Mouse (Mus musculus) fat pad, adult 2 months (tissue): ENCODE data around the gene Inpp4b.

Source experiments
- DNase-seq: peaks from one replicate; pipeline ENCODE4 v3.0.0-alpha.2; 2011; ENCODE audit warnings: low read depth, low spot score; ENCODE audit errors: extremely low read depth

Gene Inpp4b

DNA sequence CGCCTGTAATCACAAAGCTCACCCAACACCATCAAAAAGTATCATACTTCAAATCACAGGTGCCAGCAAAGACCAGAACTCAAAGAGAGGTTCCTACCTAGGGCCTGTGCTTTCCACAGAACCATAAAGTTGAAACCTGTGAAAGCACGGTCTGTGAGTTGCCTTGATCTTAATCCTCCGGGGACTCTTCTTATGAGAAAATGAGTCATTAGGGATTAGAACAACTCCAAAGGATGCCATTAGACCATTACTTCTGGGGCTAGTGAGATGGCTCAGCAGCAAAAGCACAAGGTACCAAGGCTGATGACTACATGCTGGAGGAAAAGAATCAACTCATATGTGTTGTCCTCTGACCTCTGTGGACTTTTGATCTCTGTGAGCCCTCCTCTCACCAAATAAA is 121.4 kb downstream of the Inpp4b start:
- no peak for DNase-seq

DNA sequence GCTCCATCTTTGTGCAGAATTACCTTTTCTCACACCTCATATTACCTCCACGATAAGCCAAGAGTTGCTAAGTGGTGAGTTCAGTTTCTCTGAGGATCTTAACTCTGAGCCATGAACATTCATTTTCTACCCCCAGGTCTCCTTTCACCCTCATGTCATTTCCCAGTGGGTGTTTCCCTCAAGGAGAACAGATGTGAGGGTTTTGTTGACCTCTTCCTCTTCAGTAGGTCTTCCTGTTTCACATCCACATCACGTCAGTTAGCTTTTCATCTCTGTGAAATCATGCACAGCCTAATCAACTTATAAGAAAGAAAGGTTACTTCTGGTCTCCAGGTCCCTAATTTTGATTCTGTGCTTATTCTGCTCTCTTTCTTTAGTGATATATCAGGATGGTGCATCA is 124.4 kb downstream of the Inpp4b start:
- DNase-seq: no peak

DNA sequence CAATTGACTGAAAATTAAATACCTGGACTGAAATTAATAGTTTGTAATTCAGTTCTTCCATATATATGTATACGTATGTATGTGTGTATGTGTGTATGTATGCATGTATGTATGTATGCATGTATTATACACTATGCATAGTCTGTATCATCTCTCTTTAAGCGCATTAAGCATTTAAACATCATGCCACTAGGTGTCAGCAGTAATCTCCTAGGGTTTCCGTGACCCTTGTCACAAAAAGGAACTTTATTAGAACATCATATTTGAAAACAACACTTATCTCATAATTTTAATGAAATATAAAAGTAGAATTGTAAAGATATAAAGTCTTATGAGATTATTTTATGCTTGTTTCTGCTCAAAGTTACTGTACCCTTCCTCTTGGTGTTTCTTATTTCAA is 136.3 kb downstream of the Inpp4b start:
- DNase-seq: no peak

DNA sequence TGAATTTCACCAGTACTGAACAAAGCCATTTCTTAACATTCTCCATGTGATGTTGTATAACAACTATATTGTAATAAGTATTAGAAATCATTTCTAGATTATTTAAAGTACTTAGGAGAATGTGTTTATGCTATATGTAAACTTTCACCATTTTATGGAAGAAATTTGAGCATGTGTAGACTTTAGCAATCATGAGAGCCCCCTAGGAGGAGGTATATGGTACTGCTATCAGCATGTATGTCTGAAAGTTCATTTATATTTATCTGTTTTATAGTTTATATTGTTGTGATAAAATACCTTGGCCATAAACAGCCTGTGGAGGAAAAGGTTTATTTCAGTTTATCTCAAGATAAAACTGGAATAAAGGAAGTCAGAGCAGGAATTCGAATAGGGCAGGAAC is 141.5 kb downstream of the Inpp4b start:
- no peak for DNase-seq

DNA sequence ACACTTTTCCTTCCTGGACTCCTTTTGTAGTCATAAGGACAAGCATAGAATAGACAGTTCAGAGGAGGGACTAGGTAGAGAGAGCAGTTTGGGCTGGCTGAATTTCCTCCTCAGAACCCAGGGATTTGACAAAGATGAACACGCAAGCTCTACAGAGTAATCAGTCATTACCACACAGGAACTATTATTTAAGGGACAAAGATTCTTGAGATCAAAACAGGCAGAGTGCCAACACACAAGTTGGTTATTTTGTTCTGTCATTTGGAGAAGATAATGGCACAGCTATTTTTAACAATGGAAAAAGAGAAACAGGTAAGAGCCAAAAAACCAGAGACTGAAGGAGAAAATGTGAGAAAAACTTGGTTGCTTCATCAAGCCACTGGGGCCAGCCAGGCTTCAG is 143.3 kb downstream of the Inpp4b start:
- no peak for DNase-seq

DNA sequence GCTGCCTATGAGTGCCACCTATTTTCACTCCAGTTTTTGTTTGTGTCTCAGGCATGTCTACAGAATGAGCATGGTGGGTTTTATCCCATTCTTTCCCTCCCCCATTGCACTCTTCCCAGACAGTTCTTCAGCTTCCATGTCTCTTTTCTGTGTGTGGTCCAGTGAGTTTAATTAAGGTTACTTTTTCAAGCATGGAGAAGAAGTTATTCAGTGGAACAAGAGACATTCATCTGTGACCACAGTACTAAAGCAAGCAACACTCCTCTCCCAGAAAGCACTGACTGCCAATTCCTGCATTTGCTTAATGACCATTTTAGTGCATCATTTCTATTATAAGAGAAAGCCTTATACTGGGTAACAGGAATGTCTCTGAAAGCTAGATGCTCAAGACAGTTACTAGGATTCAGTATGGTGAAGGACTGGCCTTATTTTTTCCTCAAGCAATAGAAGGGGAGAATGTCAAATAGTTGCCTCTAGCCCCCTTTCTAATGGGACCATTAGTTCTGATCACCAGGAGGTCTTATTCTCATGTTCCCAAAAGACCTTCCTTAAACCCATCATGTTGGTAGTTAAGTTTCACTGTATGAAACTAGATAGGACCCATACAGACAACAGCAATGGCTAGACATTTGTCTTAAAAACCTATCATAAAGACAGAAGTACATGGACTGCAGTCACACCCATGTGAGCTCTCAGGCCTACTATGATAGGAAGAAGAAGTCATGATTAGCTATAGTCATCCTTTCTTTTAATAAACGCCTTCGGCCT is 147.7 kb downstream of the Inpp4b start:
- DNase-seq: no peak

DNA sequence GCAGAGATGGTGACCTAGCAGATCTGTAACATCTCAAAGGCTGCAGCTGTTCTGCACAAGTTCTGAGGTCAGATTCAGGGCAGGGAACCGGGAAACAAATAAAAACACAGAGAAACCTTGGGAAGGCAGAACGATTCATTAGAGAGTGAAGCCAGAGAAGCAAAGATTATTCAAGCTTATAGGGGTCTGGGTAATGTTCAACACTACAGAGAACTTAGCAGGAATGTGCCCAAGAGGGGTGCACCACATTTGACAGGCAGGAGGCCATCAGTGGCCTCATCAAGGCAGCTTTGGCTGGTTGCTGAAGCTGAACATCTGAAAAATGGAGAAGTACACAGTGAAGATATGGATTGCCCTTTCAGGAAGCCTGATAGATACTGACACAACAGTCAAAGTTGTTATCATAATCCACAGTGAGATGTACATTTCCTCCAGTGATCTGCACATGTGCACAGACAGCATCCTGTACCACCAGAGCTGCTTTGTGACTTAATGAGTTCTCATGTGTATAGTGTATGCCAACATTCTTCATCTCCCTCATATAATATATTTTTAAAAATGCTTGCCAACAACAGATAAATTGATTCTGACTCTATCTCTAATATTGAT is 148.8 kb downstream of the Inpp4b start:
- DNase-seq: no peak

DNA sequence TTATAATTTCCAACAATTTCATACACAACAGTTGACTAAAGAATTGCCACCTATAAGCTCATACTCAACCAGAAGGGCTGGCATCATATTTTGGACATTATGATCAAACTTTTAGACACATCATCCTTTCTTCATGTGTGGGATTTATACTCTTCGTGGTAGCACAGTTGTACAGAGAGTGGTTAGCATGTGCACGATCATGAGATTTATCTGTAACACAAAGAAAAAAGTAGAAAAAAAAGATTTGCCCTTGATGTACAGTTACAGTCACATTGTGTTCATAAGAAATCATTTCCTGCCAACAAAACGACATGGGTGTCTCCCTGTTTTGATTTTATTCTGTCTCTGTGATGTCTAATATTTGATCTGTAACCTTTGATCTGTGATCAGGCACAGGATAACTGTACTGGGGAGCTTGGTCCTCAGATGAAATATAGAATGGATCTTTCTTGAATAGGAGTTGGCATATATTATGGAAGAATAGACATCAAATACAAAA is 149.4 kb downstream of the Inpp4b start:
- no peak for DNase-seq

DNA sequence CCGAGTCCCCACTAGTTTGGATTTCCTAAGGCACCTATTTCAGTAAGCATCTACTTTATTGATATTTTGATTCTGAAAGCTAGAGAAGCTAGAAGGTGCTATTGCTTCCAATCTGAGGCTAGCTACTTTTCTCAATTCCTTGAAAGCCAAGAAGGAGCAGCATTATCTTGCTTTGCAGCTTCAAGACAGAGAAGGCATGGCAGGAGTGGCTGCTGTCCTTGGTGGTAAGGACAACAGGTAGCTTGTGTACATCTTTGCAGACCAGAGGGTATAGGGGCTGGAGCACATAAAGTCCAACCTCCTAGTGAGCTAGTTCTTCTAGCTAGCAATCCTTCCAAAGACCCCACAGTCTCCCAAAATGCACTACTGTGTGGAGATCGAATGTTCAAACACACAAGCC is 152.5 kb downstream of the Inpp4b start:
- no peak for DNase-seq

DNA sequence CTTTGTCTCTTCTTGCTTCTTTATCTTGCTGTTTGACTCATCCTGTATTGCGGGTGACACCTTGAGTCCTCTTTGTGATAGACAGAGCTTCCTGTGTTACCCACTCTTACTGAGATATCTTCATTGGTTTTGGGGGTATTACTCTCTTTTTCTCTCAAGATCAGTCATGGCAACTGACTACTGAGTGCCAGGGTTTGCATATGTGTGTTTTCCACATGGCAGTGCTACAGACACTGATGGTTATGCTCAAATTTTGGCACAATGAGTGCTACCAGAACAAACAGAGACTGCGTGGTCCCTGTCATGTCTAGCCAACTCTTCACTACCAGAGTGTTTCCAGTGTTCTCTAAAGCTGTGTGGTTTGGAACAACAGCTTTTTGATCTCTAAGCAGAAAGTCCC is 155.3 kb downstream of the Inpp4b start:
- DNase-seq: no peak

DNA sequence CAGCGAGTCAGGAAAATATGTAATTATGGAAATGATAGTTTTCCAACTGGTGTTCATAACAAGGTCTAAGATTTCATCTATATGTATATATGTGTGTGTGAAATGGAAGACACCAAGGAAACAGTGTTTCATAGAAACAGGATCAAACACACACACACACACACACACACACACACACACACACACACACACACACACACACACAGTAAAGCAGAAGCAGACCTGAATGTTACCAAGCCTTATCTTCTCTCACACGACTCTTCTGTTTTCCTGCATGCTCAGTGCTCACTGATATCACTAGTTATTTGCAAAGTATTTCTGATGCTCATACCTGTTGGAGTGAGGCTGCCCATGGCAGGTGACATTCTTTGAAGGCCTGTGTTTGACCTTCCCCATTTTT is 159.9 kb downstream of the Inpp4b start:
- no peak for DNase-seq

DNA sequence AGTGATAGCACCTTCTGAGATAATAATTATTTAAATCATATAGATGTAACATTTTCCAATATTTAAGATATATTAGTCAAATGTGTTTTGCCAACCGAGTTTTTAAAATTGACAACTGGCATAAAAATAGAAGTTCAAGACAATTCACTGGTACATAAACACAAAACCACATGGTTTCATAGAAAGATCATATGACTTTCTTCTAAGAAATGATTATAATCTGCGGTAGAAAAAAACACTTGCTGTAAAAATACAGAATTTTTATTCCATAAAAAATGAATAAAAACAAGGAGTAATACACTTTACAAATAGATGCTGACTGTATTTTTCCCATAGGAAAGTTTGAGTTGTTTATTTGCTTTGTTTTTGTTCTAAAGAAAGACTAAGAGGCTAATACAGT is 160.6 kb downstream of the Inpp4b start:
- DNase-seq: no peak

DNA sequence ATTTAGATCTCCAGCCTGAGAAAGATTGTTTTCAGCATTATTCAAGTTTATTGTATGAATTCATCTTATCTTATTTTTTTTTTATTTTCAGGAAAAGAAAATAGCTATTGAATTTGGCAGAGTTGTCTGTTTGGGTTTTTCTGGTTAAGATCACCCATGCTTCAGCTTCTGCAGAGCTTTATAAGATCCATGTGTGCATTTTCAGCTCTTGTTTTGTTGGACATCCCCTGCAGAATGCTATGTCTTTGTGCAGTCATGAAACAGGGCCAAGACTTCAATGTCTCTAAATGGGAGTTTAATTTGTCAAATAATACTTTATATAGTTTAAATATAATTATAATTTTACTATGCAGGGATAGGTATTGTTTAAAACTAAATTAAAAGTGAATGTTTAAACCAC is 170.5 kb downstream of the Inpp4b start:
- no peak for DNase-seq

DNA sequence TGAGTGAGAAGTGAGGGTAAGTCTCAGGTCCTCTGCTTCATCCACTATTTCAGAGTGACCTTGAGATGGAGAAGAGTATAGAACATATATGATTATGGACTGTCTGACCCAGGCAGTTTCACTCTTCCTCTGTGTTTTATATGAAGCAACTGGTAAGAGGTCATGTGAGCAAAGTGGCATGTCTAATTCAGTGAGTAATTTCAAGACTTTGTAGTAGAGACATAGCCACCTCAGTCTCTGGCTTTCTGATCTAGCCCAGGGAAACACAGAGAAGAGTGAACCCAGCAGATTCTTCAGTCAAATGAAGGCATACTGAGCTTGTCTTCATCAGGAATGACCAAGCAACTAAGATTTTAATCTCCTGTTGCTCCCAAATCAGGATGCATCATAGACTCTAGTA is 172.1 kb downstream of the Inpp4b start:
- DNase-seq: no peak

DNA sequence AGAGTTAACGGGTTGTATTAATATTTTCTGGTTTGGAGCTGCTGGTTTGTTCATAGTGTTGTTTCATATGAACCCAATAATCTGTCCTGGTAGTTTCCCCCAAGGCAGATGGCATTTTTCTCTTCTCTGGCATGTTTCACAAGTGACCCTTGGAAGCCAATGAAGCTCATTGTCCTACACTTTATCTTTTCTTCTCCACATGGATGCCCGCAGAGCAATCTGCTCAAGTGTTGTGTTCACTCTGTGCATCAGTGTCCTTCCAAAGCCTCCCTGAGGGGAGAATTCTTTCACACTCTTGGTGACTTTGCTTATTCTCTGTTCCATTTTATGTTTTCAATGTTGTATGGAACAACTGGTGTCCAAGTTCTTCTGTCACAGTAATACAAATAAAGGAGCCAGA is 179.7 kb downstream of the Inpp4b start:
- no peak for DNase-seq

DNA sequence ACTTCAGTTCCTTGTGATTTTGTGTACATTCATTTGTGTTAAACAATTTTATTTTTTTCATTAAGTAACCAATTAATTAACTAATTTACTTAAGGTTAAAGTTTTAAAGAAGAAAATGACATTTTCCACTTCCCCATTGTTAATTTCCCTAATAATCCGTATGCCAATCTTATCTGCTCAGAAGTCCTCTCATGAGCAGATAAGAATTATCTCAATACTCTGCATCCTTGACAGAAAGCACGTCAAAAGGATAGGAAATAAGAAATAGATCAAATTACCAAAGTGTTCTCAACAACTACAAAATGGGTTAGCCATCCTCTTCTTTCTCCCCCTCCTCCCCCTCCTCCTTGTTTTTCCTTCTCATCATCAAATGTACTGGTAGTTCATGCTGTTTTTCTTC is 182.2 kb downstream of the Inpp4b start:
- no peak for DNase-seq

DNA sequence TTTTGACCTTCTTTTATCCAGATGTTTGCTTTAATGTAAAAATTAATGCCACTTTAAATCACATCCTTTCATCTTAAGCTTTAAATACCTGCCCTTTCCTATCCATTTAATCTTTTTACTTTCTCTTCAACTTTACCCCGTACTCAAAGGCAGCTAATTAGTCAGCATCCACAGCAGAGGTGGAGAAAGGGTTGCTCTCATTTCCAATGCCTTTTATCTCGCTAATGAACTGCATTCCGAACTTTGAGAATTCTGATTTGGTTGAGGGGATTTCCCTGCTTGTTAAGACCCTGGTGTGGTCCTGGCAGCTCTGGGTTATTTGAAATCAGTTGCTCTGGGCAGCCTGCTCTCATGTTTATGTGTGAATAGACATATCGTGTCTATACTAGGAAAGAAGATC is 185.3 kb downstream of the Inpp4b start:
- DNase-seq: no peak

DNA sequence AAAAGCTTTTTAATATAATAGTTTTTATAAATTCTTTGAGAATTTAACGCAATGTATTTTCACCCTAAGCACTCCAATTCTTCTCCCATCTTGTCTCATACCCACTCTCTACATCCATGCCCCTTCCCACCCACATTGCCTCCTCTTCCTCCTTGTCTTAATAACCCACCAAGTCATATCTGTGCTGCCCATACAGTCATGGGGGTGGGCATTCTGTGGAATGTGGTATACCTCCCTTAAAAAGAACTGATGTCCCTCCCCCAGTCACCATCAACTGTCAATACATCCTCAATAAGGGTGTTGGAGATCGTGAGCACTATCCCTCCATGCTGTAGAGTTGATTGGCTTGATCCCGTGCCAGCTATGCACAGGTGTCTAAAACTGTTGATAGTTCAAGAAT is 196.0 kb downstream of the Inpp4b start:
- DNase-seq: no peak

DNA sequence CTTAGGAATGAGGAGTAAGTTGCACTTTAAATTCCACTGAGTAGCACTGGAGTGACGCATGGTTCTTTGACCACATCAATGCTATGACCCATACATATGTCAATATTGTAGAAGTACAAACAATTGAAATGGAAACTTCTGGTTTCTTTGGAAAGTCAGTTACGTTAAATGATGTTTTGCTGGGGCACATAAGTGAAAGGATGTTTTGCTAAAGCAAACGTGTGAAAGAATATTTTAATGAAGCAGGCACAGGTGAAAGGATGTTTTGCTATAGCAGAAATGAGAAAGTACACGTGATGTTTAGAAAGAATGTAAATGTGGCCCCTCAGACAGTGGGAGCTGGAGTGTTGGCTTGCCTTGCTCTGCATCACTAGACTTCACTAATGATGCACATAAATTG is 216.2 kb downstream of the Inpp4b start:
- no peak for DNase-seq

DNA sequence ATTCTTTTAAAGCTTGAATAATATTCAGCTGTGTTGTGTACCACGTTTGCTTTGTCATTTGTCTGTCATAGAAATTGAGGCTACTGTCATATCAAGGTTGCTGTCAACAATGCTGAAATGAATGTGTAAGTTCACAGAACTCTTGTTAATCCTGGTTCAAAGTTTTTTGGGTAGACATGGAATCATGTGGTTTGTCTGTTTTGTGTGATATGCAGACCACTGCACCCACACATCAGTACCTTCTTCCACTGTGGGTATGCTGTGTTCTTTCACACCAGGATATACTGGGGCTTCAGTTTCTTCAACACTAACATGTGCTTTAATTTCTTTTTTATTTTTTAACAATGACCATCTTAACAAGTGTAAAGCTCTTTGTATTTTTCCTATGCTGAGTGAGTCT is 220.0 kb downstream of the Inpp4b start:
- DNase-seq: no peak

DNA sequence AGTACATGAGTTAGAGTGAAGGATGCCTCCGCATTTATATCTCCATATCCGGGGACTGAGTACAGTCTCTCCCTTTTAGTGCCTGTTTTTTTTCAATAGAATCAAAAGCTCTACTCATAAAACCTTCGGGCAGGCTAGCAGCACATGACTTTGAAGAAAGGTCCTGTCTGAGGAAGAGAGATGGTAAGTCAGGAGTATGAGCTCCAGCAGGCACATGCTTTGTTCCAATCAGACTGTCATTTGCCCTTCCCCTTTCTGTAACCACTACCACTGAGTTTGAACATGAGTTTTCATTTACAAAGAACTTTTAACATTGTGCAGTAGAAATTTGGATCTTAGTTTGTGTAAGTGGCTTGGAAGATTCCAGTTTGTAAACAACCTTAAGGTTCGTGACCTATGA is 223.1 kb downstream of the Inpp4b start:
- DNase-seq: no peak

DNA sequence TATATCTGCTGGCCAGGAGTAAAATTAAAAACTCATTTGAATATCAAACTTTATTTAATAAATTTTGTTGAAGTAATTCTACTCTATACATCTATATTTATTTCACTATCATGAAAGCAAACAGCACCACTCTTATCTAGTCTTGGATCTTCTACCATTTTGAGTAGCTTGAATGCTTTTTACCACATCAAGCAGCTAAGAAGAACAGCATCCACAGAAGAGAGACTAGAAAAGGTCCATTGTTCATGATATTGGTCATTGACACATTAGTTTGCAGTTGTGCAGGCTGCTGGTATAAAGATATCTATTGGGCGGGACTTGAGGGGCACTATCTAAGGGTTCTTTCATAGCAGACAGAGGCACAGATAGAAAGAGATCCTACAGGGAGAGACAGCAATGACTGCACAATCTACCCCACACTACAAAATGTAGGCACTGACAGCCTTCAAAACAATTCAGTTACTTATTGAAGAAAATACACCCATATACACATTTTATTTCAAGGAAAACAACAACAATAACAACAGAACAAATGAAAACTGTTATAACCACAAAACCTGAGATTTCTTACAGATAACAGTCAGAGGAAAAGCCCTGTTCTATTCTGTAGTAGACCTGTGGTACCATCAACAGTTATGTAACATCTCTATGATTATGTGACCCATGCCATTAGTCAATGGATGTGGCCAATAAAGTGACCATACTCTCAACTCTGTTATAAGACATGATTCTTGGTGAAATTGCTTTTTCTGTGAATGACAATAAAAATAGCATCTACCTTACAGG is 230.2 kb downstream of the Inpp4b start:
- no peak for DNase-seq
